Mouse (Mus musculus): ENCODE measurements around the gene Hoxd9.
A peak's percentile ranks its signal among the peaks of the same experiment; 100 is the strongest.

Hoxd9 gene

DNA sequence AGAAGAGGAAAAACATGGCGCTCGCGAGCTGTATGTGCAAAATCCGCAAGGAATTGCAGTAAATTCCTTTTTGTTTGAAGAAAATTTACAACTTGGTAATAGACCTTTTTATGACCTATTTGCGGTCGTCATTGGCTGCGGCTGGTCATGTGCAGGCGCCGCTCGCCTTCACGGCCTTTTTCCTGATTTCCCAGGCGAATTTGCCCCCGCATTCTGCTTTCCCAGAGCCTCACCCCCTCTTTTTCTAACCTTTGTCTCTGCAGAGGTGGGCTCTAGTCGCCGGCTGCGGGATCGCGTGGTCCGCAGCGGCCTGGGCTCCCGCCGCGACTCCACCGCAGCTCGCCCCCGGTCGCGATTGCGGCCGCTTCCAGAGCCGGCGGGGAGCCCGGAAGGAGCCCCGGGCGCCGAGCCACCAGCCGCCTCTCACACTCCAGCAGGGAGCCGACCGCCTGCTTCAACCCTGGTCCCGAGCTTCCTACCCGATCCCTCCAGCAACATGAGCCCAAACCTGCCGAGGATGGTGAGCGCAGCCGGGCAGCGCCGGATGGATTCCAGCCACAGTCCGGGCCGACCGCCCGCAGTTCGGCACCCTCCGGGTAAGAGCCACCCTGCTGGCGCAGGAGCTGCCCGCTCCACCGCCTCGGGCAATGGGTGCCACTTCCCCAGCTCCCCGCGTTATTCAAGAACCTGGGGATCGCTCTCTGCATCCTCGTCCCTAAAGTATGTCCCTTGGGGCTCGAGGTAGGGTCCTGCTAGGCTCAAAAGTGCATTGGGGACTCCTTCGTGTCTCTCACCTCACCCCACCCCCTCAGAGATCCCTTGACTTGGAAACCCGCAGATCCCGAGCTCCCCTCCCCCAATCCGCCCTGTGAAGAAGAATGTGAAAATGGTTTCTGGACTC is 14.4 kb downstream of the Hoxd9 start, which contains the start of the genes Hoxd3 and Hoxd4:
Hoxd3 (plus strand) TSS at position 207 of the 901 bp plus-strand sequence.
Hoxd4 (plus strand) TSS at position 209 of the 901 bp plus-strand sequence.
- DNase-seq (ENCODE audit: low read depth, low spot score): peak; percentile 78

GRCm38 (mm10) chr2:74713239-74714150 is 16.0 kb downstream of the Hoxd9 start:
- DNase-seq (ENCODE audit: low read depth, low spot score): no peak

DNA sequence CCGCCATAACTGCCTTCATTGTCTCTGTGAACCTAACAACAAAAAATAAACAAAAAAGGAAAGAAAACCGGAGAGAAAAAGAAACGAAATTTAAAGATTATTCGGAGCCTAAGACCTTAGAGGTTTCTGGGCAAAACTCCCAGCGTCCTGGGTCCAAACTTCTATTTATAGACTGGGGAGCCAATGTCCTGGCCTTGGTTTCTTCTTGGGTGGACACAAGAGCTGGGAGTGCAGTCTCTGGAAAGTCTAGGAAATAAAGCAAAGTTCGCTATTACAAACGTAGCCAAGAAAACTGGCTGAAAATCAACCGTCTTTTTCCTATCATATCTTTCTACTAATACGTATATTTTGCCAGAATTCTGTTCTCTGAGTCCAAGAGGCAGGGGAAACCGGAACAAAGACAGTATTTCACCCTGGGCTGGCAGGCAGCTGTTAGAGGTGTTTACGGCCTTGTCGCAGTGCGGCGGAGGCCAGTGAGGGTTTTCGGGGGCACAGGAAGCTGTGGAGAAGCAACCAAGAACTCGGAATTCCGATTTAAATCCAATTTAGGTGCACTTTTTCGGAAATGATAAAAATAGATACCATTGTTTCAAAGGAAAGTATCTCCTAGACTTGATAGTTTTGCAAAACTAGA is 16.7 kb downstream of the Hoxd9 start:
- no peak for DNase-seq (ENCODE audit: low read depth, low spot score)

- no peak for DNase-seq (ENCODE audit: low read depth, low spot score)
These were observed 17.4 kb downstream of the Hoxd9 start for GRCm38 (mm10) chr2:74714881-74715280.

GRCm38 (mm10) chr2:74715504-74716241 is 18.1 kb downstream of the Hoxd9 start:
- DNase-seq (ENCODE audit: low read depth, low spot score): peak; percentile 94

GRCm38 (mm10) chr2:74720384-74720783 is 22.9 kb downstream of the Hoxd9 start:
- DNase-seq (ENCODE audit: low read depth, low spot score): no peak

GRCm38 (mm10) chr2:74720955-74721491 is 23.5 kb downstream of the Hoxd9 start:
- no peak for DNase-seq (ENCODE audit: low read depth, low spot score)

- no peak for DNase-seq (ENCODE audit: low read depth, low spot score)
These were observed 24.4 kb downstream of the Hoxd9 start for GRCm38 (mm10) chr2:74721882-74722281.

GRCm38 (mm10) chr2:74722949-74723348 is 25.4 kb downstream of the Hoxd9 start:
- DNase-seq (ENCODE audit: low read depth, low spot score): no peak

GRCm38 (mm10) chr2:74724244-74725015 is 26.9 kb downstream of the Hoxd9 start:
- no peak for DNase-seq (ENCODE audit: low read depth, low spot score)

DNA sequence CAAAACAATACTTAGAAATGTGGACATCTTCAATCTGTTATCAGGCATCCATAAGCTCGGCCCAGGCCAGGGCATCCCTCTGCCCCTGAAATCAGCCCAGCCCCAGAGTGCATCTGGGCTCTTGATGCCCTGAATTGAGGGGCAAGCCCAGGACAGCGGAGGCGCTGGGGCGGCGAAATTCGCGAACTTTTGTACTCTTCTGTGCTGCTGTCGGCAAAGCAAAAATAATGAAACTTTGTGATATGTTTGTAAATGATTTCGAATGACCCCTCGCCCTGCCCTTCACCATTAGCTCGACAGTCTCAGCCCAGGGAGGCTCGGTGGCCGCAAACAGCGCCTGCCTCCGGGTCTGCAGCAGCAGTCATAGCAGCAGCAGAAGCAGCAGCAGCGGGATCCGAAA is 27.6 kb downstream of the Hoxd9 start:
- DNase-seq (ENCODE audit: low read depth, low spot score): no peak

DNA sequence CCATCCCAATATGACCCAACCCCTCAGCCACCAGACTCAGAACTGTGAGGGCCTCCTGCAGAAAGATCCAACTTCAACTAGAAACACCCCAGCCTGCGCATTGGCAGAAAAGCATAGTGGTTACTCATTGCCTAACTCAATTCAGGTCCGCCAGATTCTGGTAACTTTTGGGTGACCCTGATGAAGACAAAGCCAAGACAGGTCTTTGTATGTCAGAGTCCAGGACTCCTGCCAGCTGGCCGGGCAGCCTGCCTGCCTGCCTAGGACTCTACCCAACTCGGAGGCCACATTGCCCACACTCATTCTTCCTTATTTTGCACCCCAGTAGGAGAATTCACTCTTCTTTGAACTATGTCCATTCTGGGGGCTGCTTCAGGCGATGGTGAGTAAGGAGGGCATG is 29.0 kb downstream of the Hoxd9 start, which contains the start of gene Gm28230:
Gm28230 (plus strand) TSS at position 178 of the 400 bp plus-strand sequence.
- no peak for DNase-seq (ENCODE audit: low read depth, low spot score)

DNA sequence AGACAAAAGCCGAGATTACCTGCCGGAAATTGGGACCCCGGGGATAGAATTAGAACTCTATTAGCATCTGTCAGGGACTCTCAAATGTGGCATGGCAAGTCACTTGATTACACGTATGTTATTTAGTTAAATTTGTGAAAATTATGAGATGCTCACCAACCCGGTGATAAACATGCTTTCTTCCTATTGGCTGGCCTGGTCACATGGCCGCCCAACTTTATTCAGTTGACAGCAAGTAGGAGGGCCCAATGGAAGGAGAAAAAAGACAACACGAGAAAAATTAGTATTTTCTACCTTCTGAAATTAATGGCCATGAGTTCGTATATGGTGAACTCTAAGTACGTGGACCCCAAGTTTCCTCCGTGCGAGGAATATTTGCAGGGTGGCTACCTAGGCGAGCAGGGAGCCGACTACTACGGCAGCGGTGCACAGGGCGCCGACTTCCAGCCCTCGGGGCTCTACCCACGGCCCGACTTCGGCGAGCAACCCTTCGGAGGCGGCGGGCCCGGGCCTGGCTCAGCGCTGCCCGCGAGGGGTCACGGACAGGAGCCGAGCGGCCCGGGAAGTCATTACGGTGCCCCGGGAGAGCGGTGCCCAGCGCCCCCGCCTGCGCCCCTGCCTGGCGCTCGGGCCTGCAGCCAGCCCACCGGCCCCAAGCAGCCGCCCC is 29.6 kb downstream of the Hoxd9 start:
- DNase-seq (ENCODE audit: low read depth, low spot score): no peak

DNA sequence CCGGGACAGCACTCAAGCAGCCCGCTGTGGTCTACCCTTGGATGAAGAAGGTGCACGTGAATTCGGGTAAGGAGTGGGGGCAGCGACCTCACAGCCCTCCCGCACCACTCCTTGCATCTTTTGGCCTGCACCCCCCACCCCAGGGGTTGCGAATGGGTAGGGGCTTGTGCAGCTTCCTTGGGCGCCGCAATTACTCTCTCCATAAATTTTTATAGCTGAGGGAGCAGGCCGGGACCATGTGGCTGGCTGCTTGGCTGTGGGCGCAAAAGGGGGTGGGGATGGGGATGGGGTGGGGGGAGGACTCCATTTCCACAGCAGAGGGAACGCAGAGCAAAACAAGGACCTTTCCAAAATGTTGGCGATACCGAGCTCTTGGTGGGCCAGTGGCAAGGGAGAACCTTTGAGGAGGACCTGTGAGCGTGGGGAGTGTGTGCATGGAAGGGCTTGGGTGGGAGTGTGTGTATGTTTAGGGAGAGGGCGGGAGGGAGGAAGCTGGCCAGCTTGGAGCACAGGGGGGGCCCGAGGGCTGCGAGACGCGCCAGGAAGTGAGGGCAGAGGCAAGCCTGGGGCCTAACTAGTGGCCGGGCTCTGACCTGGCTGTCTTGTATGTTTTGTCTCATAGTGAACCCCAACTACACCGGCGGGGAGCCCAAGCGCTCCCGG is 30.2 kb downstream of the Hoxd9 start:
- DNase-seq (ENCODE audit: low read depth, low spot score): no peak

- no peak for DNase-seq (ENCODE audit: low read depth, low spot score)
These were observed 30.8 kb downstream of the Hoxd9 start for GRCm38 (mm10) chr2:74728303-74728680.

DNA sequence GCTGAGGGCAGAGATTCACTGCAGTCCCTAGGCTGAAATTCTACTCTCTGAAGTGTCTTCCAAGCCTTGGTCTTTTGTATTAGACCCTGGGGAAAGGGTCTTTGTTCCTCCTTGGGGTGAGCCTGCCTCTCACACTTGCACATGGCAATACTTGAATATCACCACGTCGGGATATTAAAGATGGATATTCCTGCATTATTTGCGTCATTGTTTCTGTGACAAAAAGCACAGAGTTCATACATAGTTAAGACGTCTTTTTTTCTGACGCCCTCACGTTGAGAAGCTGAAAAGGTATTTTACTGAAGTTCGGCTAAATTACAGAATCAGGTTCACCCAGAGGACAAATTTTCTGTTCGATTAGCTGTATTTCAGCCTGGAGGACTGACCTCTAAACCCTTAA is 32.8 kb downstream of the Hoxd9 start:
- DNase-seq (ENCODE audit: low read depth, low spot score): no peak

DNA sequence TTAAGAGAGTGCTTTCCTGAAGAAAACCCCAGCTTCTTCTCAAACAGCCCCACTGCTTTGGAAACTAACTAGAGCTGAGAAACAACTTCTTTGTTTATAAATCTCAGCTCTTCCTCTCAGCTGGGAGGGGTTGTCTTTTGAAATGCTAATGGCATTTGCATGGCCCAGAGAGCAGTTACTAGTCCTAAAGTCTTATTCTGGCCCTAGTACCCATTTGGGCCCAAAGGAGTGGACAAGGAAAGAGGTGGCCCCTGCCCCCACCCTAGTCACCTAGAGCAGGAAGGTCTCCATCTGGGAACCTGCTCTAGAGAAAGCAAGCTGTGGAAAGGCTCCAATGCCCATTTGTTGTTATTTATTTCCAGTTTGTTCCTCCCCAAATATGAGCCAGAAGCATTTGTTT is 33.5 kb downstream of the Hoxd9 start:
- no peak for DNase-seq (ENCODE audit: low read depth, low spot score)

DNA sequence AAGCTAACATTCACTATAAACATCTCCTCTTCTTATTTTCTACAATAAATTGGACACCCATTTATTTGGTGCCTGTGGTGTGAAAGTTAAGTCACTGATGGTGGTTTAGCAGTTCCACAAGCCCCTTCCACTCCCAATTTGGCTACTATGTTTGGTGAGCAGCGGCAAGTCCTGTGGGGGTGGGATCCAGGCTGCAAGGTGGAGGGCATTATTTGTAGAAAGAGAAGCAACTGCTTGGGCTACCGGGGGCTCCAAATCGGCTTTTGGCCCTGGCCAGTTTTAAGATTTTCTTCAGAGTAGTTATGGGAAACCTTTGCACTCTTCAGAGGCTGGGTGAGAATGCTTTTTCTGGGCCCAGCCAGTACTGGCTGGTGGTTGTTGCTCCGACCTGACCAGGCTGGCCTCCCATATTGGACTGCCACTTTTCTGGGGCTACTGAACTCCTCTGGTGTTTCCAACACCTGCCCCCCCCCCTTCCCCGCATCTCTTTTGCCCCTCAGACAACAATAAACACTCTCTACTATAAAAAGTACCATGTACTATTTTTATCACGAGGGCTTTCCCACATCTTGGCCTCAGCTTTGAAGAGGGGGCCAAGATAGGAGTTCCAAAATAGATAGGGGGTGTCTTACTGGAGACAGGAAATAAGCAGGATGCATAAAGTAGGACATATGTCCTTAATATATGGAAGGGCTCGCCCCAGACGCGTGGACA is 34.4 kb downstream of the Hoxd9 start:
- no peak for DNase-seq (ENCODE audit: low read depth, low spot score)
